Mouse (Mus musculus): ENCODE measurements around the gene Gm42688. TPM values are rescaled to one million over a fixed set of nuclear protein-coding genes. Genes with fewer than 3 reads are reported as not detected.

The Gm42688 gene
- polyA plus RNA-seq, 1 experiment from 2014 or later = 1.6 TPM

DNA sequence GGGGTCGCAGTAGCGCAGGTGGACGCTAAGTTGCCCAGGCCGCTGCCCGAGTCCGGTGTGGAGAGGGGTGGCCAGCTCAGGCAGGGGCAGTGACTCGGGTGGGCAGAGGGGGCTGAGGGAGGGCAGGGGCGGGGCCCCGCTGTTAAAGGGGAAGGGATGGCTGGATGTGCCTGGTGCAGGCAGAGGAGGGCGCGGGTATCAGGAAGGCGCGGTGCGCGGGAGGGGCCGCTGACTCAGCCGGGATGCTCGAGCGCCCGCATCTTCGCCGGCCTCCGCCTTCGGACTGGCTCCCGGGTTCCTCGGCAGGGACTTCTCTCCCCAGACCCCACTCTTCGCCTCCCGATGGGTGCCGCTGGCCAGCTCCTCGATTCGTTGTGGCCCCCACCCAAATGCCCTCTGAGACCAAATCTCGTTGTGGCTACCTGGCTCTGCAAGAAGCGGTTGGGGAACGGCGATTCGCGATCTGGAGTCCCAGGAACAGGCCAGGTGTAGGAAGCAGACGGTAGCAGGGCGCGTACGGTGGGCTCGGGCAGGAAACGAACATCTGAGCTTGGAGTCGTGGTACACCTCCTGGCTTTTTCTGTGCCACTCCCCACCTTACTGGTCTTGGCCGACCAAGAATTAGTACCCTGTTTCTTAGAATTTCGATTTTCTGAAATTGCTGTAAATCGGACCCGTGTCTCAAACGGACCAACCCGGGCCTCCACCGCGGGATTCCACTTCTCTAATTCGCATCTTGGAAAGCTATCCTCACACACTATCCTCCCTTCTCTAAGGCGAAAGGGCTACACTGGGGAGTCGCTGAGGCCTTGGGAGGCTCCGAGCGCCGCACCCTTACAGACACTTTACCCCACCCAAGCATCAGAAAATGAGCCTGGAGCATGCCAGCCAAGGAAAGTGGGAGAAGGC, 30.9 kb upstream of the Gm42688 start:
- Histone ChIP-seq H3K27ac (no peak overlapping the region), H3K79me2 (ENCODE audit: inconsistent target) (no peaks in the 10 kb centered on the region), H3K4me3 (ENCODE audit: inconsistent target) (no peak overlapping the region), H3K36me3 (ENCODE audit: inconsistent target) (no peaks in the 10 kb centered on the region)
- WGBS (ENCODE audit: missing documents) = 4% methylated on average over 57 of the region's 58 CpGs

DNA sequence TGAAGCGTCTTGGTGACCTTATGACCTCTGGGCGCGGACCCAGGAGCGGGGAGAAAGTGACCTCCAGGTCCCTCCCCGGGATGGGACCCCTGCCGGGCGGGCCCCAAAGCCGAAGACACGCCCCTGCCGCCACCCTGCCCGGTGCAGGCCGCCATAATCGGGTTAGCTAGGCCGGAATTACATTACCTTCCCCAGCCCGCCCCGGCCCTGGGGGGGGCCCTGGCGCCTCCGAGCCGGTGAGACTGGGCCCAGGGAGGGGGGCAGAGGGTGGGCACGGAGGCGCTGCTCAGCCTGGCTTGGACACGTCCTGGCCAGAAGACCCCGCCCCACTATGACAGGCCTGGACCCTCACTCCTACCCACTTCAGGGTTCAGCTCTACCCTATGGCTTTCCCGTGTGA, 30.2 kb upstream of the Gm42688 start:
- Histone ChIP-seq H3K36me3 (ENCODE audit: inconsistent target) (no peaks in the 10 kb centered on the region), H3K4me3 (ENCODE audit: inconsistent target) (no peak overlapping the region), H3K79me2 (ENCODE audit: inconsistent target) (no peaks in the 10 kb centered on the region), H3K27ac (no peak overlapping the region)
- 9% methylated on average over 21 of the region's 24 CpGs for WGBS (ENCODE audit: missing documents)

DNA sequence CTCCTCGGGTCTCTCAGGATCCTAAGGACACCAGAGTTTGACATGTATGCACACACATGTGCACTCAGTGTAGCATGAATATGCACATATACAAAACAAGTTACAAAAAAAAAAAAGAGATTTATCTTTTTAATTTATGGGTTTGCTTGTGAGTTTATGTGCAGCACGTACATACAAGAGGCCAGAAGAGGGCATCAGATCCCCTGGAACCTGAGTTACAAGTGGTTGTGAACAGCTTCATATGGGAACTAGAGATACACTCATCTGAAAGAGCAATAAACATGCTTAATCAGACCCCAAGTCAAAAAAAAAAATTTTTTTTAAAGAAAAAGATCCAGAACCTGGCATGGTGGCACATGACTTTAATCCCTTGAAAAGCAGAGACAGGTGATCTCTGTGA, 26.4 kb upstream of the Gm42688 start:
- 26% methylated on average over 2 of the region's 2 CpGs for WGBS (ENCODE audit: missing documents)
- H3K4me3 ChIP-seq (ENCODE audit: inconsistent target) = no peak overlapping the region
- peaks cover 8% of the 10 kb centered on the region; the same call in 1 of the 2 replicates for H3K79me2 ChIP-seq (ENCODE audit: inconsistent target)

DNA sequence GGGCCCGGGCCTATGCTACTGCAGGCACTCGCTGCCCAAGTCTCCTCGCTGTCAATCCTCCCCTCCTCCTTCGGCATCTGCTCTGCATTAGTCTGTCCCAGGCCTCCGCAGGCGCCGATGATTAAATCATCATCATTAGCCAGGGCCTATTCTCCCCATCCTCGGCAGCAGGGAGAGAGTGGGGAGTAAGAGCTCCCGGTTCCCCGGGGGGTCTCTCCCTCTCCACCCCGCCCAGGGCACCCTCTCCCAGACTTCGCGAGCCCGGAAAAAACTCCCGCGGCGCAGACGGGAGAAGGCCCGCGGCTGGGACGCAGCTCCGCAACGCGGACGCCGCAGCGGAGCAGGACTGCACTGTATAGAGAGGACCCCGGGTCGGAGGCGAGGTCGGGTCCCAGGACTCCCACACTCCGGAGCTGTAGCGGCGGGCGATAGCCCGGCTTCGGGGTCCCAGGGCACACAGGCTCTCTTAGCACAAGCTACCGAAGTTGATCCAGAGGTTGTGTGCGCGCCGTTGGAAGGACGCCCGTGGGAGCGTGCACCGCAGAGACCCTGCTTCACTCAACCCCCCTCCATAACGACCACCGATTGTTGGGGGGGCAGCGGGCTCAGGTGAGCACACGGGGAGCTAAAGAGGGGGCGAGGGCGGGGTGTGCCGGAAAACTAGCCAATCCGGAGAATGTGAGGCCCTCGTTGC, 23.6 kb upstream of the Gm42688 start, which contains the start of gene Pcgf1:
Gene Pcgf1 (plus strand): TSS at position 240 of the 694 bp plus-strand sequence.
- peak within 1 kb of the TSS; percentile 68 for H3K27ac ChIP-seq
- WGBS (ENCODE audit: missing documents) = 2% methylated on average over 52 of the region's 54 CpGs
- peak within 1 kb of the TSS; percentile 58 for H3K4me3 ChIP-seq (ENCODE audit: inconsistent target)
- H3K36me3 ChIP-seq (ENCODE audit: inconsistent target) = peaks cover 18% of the 10 kb centered on the region; the same call in 1 of the 2 replicates
- H3K79me2 ChIP-seq (ENCODE audit: inconsistent target) = peaks cover 8% of the 10 kb centered on the region; the same call in 1 of the 2 replicates

More for the DNA sequence above, 26.4 kb upstream of the Gm42688 start:
- no peak overlapping the region for H3K27ac ChIP-seq
- 0 out of 2 replicates have a peak, but pooled peaks cover 3% of the 10 kb centered on the region for H3K36me3 ChIP-seq (ENCODE audit: inconsistent target)

DNA sequence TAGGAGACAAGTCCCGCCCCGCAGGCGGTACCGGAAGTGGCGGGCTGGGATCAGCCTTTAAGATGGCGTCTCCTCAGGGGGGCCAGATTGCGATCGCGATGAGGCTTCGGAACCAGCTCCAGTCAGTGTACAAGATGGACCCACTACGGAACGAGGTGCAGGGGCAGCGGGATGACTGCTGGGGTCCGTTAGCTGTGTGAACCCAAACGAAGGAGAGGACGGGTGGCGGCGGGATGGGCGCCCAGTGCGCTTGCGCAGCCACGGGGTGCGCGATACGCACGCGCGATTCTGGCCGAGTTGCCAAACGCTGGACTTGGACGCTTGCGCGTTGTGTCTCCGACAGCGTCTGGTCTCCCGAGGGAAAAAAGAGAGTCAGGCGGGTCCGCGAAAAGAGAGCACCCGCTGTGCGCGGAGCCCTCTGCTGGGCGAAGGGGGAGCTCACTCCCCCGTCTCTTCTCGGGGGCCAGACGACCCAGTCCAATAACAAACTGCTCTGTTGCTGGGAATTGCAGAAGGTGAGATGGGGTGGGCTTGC, 23.0 kb upstream of the Gm42688 start:
- Histone ChIP-seq H3K79me2 (ENCODE audit: inconsistent target) (peaks cover 8% of the 10 kb centered on the region; the same call in 1 of the 2 replicates), H3K27ac (peak overlapping the region; percentile 68), H3K36me3 (ENCODE audit: inconsistent target) (peaks cover 18% of the 10 kb centered on the region; the same call in 1 of the 2 replicates), H3K4me3 (ENCODE audit: inconsistent target) (peak overlapping the region; percentile 58)
- WGBS (ENCODE audit: missing documents) = under 1% methylated on average over 46 of the region's 46 CpGs

- Histone ChIP-seq H3K36me3 (ENCODE audit: inconsistent target) (peaks cover 18% of the 10 kb centered on the region; the same call in 1 of the 2 replicates), H3K4me3 (ENCODE audit: inconsistent target) (no peak overlapping the region), H3K79me2 (ENCODE audit: inconsistent target) (peaks cover 8% of the 10 kb centered on the region; the same call in 1 of the 2 replicates), H3K27ac (no peak overlapping the region)
- WGBS (ENCODE audit: missing documents) = 98% methylated on average over 5 of the region's 5 CpGs
Measured at GRCm38 (mm10) chr6:83080210-83080609, 21.2 kb upstream of the Gm42688 start.

DNA sequence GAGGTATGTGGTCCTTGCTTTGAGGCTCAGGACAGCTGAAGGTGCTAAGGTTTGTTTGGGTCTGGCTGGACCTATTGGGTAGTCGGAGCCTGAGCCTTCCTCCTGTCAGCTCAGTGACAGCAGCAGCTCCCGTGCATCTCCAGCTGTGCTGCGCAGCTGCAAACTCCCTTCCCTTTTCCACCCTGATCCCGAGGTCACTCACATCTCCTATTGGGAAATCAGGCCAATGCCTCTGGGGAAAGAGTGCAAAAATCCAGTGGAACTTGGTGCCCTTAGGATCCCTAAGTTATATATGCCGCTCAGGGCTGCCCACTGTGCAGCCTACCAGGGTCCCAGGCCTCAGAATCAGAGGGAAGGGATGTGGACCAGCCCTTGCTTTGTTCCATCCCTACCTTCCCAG, 17.9 kb upstream of the Gm42688 start:
- no peak overlapping the region for H3K4me3 ChIP-seq (ENCODE audit: inconsistent target)
- WGBS (ENCODE audit: missing documents) = 85% methylated on average over 5 of the region's 5 CpGs
- no peak overlapping the region for H3K27ac ChIP-seq
- peaks cover 8% of the 10 kb centered on the region; the same call in 1 of the 2 replicates for H3K79me2 ChIP-seq (ENCODE audit: inconsistent target)
- peaks cover 18% of the 10 kb centered on the region; the same call in 1 of the 2 replicates for H3K36me3 ChIP-seq (ENCODE audit: inconsistent target)

DNA sequence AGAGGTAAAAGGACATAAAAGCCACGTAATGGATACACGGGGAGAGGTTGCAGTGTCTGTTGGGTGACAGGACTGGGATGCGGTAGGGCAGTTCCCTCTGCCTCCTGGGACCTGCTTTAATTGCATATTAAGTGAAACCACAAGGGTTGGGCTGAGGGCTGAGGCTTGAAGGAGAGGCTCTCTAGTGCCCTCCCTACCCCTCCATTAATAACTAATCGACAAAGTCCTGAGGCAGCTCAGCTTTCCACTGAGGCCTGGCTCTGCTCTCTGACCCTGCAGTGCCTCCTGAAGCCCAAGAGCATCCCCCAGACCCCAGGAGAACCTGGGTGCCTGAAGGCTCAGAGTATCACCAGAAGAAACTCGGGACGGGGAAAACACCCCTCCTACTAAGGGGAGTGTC, 16.9 kb upstream of the Gm42688 start:
- Histone ChIP-seq H3K4me3 (ENCODE audit: inconsistent target) (no peak overlapping the region), H3K36me3 (ENCODE audit: inconsistent target) (peaks cover 18% of the 10 kb centered on the region; the same call in 1 of the 2 replicates), H3K27ac (no peak overlapping the region), H3K79me2 (ENCODE audit: inconsistent target) (no peaks in the 10 kb centered on the region)
- WGBS (ENCODE audit: missing documents) = 50% methylated on average over 6 of the region's 6 CpGs

DNA sequence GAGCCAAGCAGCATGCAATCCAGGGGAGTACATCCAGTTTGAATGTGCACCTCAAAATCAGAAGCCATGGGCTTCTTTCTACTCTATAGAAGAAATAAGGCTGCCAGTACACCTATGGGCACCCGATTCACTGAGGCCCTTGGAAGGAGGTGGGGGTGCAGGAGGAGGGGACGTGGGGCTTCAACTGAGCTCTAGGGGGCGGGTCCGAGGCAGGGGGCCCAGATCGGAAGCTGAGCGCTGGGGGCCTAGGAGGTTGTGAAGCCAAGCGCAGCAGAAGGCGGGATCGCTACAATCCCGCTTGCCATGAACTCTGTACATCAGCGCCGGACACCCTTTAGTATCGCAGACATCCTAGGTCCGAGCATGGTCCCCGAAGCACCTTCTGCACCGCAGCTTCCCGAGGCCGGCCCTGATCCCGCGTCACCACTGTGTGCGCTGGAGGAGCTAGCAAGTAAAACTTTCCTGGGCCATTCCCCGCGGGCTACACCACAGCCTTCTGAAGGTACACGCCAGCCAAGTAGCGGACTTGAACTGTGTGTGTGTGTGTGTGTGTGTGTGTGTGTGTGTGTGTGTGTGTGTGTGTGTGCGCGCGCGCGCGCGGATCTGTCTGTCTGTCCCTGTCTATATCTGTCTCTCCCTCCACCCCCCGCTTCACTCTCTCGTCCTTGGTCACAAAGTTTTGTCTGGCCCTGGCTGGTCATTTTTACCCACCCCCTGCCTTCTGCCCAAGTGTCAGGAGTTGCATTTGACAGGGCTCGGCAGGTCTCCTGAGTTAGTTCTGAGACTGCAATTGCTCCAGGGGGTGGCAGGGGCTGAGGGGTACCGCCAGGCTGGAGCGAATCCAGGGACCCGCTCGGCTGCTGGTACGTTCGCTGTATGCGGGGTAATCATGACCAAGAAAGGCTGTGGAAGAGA, 15.0 kb upstream of the Gm42688 start, which contains the start of gene Lbx2:
Gene Lbx2 (plus strand): TSS at position 247 of the 915 bp plus-strand sequence.
- Histone ChIP-seq H3K4me3 (ENCODE audit: inconsistent target) (no peak within 1 kb of the TSS; the same call in 1 of the 2 replicates), H3K36me3 (ENCODE audit: inconsistent target) (peaks cover 5% of the 10 kb centered on the region; the same call in 1 of the 2 replicates), H3K79me2 (ENCODE audit: inconsistent target) (no peaks in the 10 kb centered on the region), H3K27ac (no peak within 1 kb of the TSS)
- 13% methylated on average over 35 of the region's 42 CpGs for WGBS (ENCODE audit: missing documents)

GRCm38 (mm10) chr6:83087205-83087925, 14.1 kb upstream of the Gm42688 start:
- no peak overlapping the region for H3K4me3 ChIP-seq (ENCODE audit: inconsistent target)
- H3K27ac ChIP-seq = no peak overlapping the region

DNA sequence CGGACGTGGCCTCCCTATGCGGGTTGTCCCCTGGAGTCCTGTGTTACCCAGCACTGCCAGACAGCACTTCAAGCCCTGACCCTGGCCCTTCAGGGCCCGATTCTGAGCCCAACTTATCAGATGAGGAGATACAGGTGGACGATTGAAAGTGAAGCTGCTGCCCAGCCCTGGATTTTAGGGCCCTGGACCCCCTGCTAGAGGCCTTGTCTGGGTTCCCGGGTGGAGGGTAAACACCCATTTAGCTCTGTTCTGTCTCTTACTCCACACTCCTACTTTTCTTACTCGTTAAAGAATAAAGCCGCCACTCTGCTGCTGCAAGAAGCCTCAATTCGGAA, 13.5 kb upstream of the Gm42688 start:
- Histone ChIP-seq H3K27ac (no peak overlapping the region), H3K4me3 (ENCODE audit: inconsistent target) (no peak overlapping the region), H3K79me2 (ENCODE audit: inconsistent target) (no peaks in the 10 kb centered on the region), H3K36me3 (ENCODE audit: inconsistent target) (no peaks in the 10 kb centered on the region)
- WGBS (ENCODE audit: missing documents) = 65% methylated on average over 9 of the region's 9 CpGs

More at GRCm38 (mm10) chr6:83087205-83087925, 14.1 kb upstream of the Gm42688 start:
- 28% methylated on average over 47 of the region's 47 CpGs for WGBS (ENCODE audit: missing documents)
- H3K36me3 ChIP-seq (ENCODE audit: inconsistent target) = no peaks in the 10 kb centered on the region
- H3K79me2 ChIP-seq (ENCODE audit: inconsistent target) = no peaks in the 10 kb centered on the region

DNA sequence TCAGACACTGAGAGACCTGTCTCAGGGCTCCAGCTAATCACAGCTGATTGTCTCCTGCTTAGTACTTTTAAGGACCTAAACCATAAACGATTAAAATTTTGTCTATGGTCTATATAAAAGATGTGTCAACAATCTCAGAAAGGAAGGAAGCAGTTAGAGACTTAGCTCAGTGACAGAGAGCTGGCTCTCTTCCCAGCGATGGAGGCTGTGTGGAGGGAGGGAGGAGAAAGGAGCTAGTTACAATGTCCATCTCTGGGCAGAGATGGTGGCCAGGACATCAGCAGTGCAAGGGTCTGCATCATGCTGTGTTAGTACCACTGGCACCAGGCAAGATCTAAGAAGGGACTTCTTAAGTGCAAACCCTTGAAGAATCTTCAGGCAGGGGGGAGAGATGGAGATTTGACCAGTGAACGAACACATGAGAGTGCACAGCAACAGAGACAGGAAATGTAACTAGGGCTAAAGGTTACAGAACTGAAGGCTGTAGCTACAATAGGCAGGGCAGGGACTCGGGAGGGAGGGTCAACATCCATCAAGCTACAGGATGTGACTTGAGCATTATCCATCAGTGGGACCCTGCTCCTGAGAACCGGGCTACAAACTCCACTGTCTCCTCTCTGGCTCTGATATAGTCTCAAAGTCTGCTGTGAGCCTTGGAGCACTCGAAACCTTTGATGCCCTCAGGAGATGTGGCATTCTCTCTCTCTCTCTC, 8.8 kb upstream of the Gm42688 start:
- no peak overlapping the region for H3K4me3 ChIP-seq (ENCODE audit: inconsistent target)
- no peak overlapping the region for H3K27ac ChIP-seq
- H3K36me3 ChIP-seq (ENCODE audit: inconsistent target) = no peaks in the 10 kb centered on the region
- 17% methylated on average over 6 of the region's 6 CpGs for WGBS (ENCODE audit: missing documents)
- no peaks in the 10 kb centered on the region for H3K79me2 ChIP-seq (ENCODE audit: inconsistent target)

- no peaks in the 10 kb centered on the region for H3K79me2 ChIP-seq (ENCODE audit: inconsistent target)
- WGBS (ENCODE audit: missing documents) = 81% methylated on average over 6 of the region's 6 CpGs
- H3K27ac ChIP-seq = no peak overlapping the region
- H3K36me3 ChIP-seq (ENCODE audit: inconsistent target) = no peaks in the 10 kb centered on the region
- no peak overlapping the region for H3K4me3 ChIP-seq (ENCODE audit: inconsistent target)
Measured at GRCm38 (mm10) chr6:83095968-83096367, 5.4 kb upstream of the Gm42688 start.
